Mouse (Mus musculus) 416B (cell line): Measurements from ENCODE around the gene Ppt2.

Experiments
- DNase-seq: peaks from one replicate; pipeline ENCODE4 v3.0.0; 2011; ENCODE audit warnings: low read depth

Gene Ppt2

DNA sequence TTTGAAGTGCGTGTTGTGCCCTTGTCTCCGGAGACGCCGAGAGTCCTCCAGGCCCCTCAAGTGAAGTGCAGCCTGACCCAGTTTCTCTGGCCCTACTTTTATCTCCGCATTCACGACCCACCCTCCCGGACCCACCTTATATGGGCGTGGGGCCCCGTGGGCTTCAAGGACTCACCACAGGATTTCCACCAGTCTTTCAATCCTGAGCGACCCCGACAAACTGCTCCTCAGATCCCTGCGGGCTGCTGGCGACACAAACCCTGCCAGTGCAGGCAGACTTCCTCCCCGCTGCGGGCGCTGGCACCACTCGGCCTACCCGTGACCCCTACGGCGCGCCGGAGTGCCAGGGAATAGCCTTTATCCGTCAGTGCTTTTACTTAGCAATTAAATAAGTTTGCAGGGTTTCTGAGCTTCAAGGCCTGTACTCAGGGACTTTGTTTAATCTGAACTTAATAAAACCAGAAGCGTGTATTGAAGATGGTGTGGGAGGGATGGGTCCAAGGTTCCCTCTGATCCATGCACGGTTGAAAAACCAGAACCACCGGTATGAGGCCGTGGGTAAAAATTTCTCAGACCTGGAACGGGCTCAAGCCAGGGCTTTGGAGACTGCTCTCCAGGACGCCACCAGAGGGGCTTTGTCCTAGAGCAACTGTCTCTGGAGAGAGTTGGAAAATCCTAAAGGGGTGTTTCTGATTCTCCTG lies at the start of gene Ppt2:
Gene Ppt2 (minus strand): TSS at position 568 of the 701 bp plus-strand sequence.
- no peak for DNase-seq

DNA sequence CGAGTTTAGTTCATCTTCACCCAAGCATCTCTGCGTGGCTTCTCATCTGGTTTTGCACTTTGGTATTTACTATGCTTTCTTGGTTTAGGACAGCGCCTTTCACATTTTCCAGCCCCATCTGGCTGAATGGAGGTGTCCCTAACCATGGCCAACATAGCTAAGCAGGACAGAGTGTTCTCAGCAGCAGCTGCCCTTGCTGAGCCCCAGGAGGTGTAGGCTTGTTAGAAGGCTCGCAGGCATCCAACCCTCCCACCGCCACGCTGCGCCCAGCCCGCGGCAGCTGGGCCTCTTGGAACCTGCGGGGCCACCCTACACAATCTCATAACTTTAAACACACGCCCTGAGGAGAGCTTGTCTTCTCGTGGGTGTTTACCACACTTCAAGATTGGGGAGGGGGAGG lies 48.4 kb upstream of the Ppt2 start:
- DNase-seq, result no peak

GRCm38 (mm10) chr17:34676093-34676460 lies 47.8 kb upstream of the Ppt2 start:
- no peak for DNase-seq

DNA sequence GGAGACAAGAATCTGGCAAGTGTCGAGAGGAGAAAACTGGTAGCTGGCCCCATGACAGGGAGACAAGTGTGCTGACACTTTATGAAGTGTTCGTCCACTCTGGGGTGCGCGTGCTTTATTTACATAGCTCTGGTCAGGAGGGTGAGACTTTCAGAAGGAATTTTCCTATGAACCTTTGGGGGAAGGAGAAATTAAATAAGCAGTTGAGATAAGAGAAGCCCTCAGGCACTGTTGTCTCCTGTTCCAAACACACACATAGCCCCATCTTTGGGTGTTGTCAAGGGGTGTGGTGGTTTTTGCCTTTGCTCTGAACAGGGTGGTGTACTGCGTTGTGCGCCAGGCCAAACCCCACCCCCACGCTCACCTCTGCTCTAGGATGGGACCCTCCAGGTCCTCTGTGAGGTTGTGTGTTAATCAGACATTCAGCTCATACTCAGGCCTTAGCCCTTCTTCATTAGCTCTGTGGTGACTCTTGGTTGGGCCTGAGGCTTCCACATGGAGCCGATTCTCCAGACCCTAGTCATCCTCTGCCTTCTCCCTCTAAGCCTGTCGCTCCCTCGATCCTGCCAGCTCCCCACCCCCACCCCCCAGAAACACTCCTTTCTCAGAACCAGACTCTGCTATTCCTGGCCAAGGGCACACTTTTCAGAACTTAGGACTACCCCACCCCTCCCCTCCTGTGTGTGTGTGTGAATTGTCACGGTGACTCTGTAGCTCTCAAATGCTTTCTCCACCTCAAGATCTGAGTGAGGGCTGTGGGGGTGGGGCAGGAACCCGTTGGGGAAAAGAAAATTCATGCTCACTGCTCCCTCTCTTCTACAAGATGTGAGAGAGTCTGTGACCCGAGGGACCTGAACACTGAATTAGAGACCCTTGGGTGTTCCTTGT lies 47.1 kb upstream of the Ppt2 start:
- no peak for DNase-seq

DNA sequence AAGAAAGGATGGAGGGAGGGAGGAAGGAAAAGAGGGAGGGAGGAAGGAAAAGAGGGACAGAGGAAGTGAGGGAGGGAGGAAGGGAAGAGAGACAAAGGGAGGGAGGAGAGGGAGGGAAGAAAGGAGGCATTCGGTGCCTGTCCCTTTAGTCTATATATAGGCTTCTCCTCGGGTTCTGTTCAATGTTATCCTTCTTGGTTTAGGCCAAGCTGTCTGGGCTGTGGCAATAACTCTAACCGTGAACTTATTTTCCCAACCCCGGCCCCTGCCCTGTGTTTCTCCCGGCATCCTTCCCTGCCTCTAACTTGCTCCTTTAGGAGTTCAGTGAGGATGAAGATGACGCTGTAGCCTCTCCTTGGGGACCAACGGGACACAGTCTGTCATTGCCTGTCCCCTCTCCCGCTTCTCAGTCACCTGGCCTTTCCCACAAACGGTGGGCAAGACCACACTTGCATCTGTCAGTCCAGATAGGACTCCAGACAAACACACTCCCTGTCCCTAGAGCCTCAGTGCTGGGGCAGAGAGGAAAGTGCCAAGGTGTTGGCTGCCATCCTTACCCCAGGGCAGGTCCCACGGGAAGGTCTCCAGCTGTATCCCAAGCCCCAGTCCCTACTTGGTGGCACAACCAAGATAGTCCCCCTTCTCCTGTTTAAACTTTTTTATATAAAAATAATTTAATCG lies 46.4 kb upstream of the Ppt2 start:
- no peak for DNase-seq

DNA sequence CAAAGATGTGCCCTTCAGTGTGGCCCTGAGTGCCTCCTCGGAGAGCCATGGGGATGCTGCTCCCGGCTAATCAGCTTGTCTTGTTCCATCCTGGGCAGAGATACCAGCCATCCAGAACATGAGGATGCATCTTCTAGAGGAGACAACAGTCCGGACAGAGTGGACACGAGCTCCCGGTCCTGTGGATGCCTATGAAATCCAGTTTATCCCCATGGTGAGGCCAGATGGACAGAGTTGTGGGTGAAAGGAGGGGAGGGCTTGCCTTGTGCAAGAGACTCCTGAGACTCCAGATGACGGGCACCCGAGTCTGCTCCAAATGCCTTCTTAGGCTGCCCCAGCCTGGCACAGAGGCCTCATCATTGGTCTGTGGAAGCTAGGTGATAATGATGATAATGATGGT lies 44.8 kb upstream of the Ppt2 start:
- no peak for DNase-seq

DNA sequence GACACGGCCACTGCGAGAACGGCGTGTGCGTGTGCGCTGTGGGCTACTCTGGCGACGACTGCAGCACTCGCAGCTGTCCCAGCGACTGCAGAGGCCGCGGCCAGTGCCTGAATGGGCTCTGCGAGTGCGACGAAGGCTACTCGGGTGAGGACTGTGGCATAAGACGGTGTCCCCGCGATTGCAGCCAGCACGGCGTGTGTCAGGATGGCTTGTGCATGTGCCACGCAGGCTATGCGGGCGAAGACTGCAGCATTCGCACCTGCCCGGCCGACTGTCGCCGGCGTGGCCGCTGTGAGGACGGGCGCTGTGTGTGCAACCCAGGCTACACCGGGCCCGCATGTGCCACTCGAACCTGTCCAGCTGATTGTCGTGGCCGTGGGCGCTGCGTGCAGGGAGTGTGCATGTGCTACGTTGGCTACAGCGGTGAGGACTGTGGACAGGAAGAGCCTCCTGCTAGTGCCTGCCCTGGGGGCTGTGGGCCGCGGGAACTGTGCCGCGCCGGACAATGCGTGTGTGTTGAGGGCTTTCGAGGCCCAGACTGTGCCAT lies 44.0 kb upstream of the Ppt2 start:
- DNase-seq, result no peak

- no peak for DNase-seq
Measured at GRCm38 (mm10) chr17:34671151-34672066, 43.1 kb upstream of the Ppt2 start.

DNA sequence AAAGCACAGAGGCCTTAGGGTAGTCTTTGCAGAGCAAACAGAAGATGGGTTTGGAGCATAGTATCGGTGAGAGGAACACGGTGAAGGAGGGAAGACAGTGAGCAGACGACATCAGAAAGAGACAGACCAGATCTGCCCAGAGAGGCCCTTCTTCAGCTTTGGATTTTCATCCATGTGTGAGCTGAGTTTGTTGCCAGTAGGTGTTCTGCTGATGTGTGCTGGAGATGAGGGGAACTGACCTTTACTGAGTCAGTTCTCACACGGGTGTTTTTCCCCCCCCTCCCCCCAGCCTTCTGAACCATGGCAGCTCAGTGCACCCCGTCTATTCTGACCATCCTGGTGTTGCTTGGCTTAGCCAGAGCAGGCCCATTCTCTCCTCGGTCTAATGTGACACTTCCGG lies 41.9 kb upstream of the Ppt2 start, which contains the start of gene Tnxb:
Gene Tnxb (plus strand): TSS at position 301 of the 400 bp plus-strand sequence.
- DNase-seq, result no peak

DNA sequence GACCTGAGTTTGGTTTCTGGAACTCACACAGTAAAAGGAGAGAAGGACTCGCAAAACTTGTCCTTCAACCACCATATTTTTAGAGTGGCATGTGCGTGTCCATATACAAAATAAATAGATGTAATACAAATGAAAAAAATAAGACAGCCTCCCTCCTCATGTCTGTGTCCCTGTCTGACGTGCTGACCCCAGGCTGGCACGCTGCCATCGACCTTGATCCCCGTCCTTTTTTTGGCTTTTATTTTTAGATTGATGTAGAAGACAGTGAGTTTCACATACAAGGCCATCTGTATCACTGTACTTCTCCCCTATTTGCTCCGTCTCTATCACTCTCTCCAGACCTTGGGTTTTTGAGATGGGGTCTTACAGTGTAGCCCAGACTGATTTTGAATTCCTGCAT lies 36.2 kb upstream of the Ppt2 start:
- no peak for DNase-seq

GRCm38 (mm10) chr17:34663558-34663957 lies 35.2 kb upstream of the Ppt2 start:
- no peak for DNase-seq

DNA sequence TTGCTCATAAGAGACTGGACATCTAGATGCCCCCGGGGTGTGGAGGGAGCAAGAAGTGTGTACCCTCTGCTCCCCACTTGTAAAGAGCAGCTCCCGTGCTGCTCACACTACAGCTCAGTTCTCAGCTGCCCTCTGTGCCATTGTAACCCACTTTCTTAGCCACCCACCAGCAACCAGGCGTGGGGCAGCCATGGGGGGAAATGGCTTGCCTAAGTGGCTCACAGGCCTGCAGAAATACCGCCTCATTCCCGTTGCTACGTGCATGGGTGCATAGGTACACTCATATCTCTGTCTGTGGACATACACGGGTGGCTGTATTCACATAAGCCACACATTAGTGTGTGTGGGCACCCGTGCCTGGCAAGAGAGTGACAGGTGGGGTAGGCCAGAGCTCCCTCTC lies 34.7 kb upstream of the Ppt2 start:
- no peak for DNase-seq

GRCm38 (mm10) chr17:34662468-34662867 lies 34.2 kb upstream of the Ppt2 start:
- no peak for DNase-seq

DNA sequence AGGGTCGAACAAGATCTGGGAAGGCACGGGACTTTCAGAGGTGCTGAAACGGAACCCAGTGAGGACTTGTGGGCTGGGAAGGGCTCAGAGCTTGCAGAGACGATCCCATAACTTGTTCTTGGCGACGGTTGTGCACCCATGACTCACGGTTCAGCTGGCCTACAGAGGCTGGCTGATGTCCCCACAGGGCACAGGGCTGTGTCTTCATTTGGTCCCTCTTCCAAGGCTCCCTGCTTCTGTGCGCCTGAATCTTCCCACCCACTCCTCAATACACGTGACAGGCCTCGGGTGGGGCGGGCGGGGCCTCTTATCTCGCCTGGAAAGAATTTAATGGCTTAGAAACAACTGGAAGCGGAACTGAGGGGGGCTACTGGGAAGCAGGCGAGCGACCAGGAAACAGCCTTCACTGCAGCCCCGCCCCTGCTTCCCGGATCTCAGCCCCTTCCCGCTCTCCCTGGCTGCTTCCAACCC lies 32.8 kb upstream of the Ppt2 start:
- DNase-seq, result no peak

- DNase-seq, result no peak
Measured at GRCm38 (mm10) chr17:34660259-34660820, 32.0 kb upstream of the Ppt2 start.

GRCm38 (mm10) chr17:34659897-34660214 lies 31.5 kb upstream of the Ppt2 start:
- no peak for DNase-seq

DNA sequence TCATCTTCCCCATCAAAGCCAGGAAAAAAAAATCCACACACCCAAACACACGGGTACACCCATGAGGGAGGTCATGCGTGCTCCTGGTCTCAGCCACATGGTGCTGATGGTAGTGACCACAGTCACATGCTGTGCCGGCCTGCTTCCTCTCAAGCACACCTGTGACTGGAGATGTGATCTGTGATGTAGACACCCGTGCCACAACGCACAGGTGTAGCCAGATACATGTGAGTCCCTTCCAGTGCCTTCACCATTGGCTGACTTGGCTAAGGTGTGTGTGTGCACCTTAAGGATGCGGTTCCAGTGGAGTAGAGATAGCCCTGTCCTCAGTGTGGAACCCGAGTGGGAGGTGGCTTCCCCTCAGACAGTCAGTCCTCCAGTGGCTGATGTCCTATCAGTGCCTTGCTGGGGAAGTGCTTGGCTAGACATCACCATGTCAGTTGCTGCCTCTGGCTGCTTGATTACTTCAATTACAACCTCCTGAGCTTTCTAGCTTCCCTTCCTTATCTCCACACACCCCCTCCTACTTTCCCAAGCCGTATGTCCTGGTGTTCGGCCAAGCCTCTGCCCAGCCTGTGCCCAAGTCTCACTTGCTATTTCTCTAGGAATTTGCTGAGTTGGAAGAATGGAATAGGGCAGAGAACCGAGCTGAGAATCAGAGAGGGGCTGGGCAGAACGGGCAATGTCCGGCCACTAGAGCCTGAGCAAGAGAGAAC lies 31.0 kb upstream of the Ppt2 start:
- DNase-seq, result no peak

DNA sequence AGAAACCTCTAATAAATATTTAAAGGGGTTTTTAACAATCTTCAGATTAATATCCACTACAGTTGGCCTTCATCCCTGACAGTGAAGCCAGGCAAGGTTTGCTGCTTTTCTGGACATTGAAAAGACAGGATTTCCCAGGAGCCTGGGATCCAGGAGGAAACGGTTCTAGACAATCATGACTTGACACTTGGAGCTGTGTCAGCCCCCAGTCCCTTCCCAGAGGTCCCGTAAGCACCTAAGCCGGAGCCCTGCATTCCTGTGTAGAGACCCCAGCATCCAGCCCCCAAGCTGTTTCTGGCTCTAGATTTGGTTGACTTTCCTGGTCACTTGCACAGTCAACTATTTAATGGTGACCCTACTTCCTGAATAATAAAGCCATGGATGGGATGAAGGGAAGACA lies 30.3 kb upstream of the Ppt2 start:
- DNase-seq, result no peak

DNA sequence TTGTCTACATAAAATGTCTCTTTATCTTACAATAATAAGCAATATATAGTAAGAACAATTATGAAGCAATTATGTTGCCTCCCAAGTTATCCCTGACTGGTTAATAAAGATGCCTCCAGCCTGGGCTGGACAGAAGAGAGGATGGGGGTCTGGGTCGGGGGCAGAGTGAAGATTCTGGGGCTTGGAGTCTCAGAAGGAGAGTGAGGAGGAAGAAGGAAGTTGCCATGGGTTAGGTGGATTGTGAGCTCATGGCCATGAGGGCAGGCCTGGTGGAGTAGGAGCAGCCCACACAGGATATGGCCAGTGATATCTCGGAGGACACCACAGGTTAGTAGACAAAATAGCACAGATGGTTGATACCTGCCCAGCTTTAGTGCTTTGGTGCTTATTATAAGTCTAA lies 29.8 kb upstream of the Ppt2 start:
- no peak for DNase-seq

- DNase-seq, result no peak
Measured at GRCm38 (mm10) chr17:34657271-34657670, 29.0 kb upstream of the Ppt2 start.

DNA sequence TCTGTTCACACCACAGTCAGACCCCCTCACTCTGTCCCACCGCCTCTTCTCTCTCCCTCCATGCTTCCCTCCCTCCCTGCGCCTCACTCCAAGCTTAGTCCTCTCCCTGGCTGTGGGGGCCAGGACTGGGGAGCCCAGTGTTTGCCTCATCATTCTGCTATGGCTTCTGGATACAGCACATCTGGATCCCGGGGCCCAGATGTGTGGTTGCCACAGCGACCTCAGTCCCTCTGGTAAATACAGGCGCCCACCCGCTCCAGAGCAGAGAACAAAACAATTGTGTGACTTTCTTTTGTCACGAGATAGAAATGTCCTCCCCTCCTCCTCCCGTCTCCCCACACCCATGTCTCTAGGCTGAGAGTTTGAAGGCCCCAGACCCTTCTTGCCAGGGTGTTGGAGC lies 28.4 kb upstream of the Ppt2 start:
- no peak for DNase-seq
